Mouse (Mus musculus): ENCODE results near the gene Gm20388. TPM values are rescaled to one million over a fixed set of nuclear protein-coding genes. Genes with fewer than 3 reads are reported as not detected.
A peak's percentile ranks its signal among the peaks of the same experiment; 100 is the strongest.

The Gm20388 gene
- total RNA-seq, 2 experiments from 2014 or later, result 4.0 TPM; not detected in 1

GRCm38 (mm10) chr8:120439309-120439708, 528.7 kb downstream of the Gm20388 start:
- no peak for DNase-seq

DNA sequence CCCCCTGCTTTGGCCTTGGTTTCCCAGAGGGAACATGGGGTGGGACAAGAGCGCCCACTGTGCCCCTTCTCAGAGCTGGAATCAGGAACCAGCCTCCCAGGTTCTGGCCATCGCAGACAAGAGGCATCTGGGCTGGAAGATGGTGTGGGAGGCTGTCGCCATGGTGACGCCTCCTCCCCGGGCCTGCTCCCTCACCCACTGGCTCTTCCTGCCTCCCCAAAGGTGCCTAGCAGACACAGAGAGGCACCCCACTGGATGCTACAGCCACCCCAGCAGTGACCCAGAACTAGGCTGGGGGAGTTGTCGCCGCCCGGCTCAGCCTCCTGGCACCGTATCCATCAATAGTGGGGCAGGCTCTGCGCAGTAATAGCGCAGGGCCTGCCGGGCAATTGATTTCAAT, 530.1 kb downstream of the Gm20388 start:
- no peak for DNase-seq

- no peak for DNase-seq
These were observed 531.0 kb downstream of the Gm20388 start for GRCm38 (mm10) chr8:120441637-120442036.

- no peak for DNase-seq
These were observed 531.8 kb downstream of the Gm20388 start for GRCm38 (mm10) chr8:120442306-120443003.

GRCm38 (mm10) chr8:120445249-120445648, 534.6 kb downstream of the Gm20388 start:
- DNase-seq, result no peak

DNA sequence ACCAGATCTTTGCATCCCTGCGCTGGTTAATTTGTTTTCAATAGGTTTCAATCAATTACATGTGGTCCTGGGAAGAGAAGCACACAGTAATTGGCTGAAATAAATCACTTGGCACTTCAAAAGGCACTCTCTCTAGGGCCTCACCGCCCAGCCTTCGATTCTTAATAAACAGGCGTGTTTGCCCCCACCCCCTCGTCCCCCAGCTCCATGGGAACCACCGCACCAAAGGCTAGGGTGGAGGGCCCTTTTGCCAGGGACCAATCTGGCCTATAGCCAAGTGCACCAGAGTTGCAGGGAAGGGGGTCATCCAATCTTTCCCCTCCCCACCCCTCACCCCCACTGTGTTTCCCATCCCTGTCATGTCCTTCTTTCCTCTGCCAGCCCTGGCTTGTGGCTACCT, 537.5 kb downstream of the Gm20388 start:
- no peak for DNase-seq

DNA sequence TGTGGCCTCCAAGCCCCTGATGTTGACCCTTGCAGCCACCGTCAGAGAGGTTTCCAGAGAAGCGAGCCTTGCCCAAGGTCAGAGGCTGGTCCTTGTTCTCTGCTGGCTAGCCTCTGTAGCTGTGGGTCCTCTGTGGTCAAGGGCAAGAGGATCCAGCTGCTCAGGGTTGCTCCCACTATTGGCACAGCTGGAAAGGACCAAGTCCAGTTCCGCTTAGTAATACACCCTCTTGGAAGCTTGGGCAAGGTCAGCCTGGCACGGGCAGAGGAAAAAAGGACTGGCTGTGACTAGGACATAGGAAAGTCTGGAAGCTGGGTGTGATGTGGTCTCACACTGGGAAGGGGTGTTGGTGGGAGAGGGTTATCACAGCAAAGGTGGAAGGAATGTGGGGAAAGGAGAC, 538.5 kb downstream of the Gm20388 start:
- peak in 1 of 2 experiments; percentile 25 for DNase-seq

- DNase-seq, result no peak
These were observed 539.0 kb downstream of the Gm20388 start for GRCm38 (mm10) chr8:120449608-120450031.

GRCm38 (mm10) chr8:120452111-120452510, 541.5 kb downstream of the Gm20388 start:
- no peak for DNase-seq

DNA sequence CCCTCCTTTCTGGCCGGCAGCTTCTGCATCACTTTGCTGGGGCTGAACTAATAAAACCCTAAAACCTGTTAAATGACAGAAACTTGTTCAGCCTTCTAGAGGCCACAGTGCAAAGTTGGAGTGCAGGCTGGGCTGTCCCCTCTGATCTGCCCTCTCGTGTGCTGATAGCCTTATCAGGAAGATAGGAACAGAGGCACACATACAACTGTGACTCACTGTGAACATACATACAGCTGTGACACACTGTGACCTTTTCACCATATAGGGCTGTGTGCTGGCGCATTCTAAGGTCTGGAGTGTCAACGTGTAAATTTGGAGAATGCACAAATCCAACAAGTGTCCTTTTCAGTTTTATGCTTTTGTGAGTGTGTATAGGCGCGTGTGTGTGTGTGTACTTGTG, 543.8 kb downstream of the Gm20388 start:
- DNase-seq, result no peak

DNA sequence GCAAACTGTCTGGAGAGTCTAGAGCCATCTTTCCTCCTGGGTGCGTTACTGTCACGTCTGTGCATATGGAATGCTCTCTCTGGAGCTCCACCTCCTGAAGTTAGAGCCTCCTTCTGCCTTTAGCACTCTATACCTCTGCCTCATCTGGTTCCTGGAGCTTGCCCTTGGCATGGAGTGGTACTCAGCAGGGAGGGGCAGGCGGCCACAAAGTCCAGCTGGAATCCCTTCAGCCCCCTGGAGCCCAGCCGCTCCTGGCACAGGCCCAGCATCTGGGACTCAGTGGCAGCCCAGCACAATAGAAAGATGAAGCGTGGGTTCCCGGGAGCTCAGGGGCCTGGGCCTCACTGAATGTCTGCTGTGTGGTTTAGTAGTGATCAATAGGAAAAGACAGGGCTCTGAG, 549.7 kb downstream of the Gm20388 start:
- no peak for DNase-seq

GRCm38 (mm10) chr8:120462119-120462551, 551.5 kb downstream of the Gm20388 start:
- peak; percentile 39 to 49 for DNase-seq

DNA sequence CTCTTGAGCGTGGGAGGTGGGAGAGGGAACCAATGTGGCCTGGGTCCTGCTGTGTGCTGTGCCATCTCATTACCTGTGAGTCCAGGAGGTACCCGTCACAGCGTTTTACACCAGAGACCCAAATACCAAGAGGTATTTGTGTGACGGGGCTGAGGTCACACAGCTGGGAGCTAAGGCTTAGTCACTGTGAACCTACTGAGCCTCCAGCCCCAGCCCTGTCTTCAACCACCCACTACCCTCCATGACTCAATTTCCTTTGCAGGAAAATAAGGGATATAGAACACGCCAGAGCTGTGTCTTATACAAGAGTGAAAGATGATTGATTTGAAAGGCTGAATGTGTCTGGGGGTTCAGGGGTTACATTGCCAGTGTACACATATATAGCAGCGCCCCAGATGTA, 552.0 kb downstream of the Gm20388 start:
- no peak for DNase-seq

DNA sequence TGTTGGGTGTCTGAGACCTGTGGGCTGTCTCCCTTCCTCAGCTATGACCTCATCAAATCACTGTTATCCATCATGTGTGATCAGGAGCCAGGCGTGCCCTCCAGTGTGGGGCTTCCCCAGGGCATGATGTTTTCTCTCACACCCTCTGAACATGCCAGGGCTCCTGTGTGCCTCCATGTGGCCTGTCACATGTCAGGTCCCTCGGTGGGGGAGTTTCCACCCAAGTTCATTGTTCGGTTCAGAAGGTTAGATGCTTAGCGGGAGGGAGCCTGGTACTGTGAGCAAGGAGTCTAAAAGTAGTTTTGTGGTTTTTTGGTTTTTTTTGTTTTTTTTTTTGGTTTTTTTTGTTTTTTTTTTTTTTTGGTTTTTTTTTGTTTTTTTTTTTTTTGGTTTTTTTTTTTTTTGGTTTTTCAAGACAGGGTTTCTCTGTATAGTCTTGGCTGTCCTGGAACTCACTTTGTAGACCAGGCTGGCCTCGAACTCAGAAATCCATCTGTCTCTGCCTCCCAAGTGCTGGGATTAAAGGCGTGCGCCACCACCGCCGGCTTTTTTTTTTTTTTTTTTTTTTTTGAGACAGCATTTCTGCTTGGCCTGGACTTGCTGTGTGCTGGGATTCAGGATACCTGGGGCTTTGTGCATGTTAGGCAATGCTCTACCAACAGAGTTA, 553.4 kb downstream of the Gm20388 start:
- no peak for DNase-seq

DNA sequence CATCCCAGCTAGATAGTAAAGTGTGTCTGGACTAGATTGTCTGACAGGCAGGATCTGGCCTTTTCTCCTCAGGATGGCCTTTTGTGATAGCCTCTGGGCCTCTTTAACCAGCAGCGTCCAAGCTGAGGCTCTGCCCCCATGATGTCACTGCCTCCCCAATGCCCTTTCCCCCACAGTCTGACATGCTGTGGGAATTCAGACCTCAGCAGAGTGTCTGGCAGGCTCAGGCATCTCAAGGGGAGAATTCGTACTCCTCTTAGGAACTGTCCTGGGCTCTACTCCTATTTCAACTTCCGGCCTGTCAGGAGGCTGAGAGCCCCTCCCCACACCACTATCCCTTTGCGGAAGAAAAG, 553.9 kb downstream of the Gm20388 start:
- DNase-seq, result no peak

GRCm38 (mm10) chr8:120465710-120466109, 555.1 kb downstream of the Gm20388 start:
- peak in 1 of 2 experiments; percentile 31 for DNase-seq

- no peak for DNase-seq
These were observed 555.6 kb downstream of the Gm20388 start for GRCm38 (mm10) chr8:120466266-120466665.

DNA sequence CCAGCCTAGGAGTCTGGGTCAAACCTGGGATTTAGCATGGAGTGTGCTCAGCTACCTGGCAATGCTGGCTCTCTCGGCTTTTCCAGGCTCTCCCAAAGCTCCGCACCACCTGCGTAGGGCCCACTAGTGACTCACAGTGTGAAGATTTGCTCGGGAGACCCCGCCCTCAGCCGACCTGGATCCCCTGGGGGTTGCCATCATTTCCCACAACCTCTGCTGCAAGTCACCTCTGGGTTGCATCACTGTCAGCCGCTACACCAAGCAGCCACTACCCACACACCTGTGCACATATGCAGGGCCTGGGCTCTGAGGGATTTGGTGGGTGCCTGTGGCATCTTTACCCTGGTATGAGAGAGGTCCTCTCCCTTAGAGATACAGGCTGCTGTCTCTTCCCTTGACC, 557.0 kb downstream of the Gm20388 start:
- no peak for DNase-seq

DNA sequence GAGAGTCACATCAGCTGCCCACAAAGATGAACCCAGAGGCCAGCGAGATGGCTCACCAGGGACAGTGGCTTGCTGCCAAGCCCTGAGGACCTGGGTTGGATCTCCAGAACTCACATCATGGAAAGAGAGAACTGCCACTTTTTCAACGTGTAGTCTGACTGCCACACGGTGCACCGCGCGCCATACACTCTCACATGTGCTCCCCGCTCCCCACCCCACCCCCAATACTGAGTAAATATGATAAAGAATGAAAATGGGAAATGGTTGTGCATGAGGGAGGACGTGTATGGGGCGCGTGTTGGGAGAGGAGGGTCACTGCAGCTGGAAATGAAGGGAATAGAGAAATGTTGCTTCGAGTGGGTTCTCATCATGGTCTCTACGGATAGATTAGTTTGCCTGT, 559.5 kb downstream of the Gm20388 start:
- no peak for DNase-seq

GRCm38 (mm10) chr8:120471166-120471565, 560.5 kb downstream of the Gm20388 start:
- DNase-seq, result no peak

GRCm38 (mm10) chr8:120471752-120472151, 561.1 kb downstream of the Gm20388 start:
- no peak for DNase-seq

GRCm38 (mm10) chr8:120472230-120472629, 561.6 kb downstream of the Gm20388 start:
- no peak for DNase-seq

DNA sequence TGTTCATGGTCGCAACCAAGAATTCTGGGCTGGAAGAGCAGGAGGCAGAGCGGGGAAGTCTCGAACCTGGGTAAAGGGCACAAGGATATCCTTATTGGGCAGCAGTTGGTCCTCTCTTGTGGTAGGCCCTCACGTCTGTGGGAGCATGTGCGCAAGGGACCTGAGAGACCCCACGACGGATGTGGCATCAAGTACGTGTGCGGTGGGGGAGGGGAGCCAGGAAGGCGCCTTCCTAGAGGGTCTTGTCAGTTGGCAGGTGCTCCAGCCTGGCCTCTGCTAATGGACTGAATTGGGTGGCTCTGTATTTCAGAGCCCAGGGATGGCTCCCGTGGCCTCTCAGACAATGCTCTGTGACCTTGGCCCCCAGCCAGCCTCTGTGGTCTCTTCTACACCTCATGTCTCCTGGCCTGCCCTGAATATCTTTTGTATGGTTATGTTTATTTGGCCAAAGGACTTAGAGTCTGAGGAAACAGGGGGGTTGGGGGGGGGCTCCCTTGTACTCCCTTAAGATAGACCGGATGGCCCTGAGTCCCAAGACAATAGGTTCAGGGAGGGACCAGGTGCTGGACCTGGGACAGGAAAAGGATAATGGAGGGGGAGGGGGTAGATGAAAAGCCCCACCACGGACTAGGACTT, 563.2 kb downstream of the Gm20388 start:
- DNase-seq, result peak in 1 of 2 experiments; percentile 69
